In genomic region chr15:81804172-81804571, GRCm38 (mm10) we compare ENCODE assay signal across 18 mouse cellular contexts. TPM values are rescaled to one million over a fixed set of nuclear protein-coding genes. Genes with fewer than 3 reads are reported as not detected.
DNase-seq lines count a peak whose midpoint lies in the region; ATAC-seq and TF ChIP-seq lines count a peak whose summit lies in the region.
"Had no signal": no experiment of that assay in that cellular context is flagged by ENCODE, and none has a peak within 500 bp of the region (broad histone marks: within the 10 kb centered on the region; RNA-seq: fewer than 3 reads in every experiment).

No protein-coding gene starts in this region.

- no peak overlapping the region for H3K9ac ChIP-seq in kidney, embryonic 15.5 days
- H3K9ac ChIP-seq in lung, postnatal 0 days (replicated peaks; ENCODE audit: low read depth) = peak overlapping the region; percentile 53
- no peak overlapping the region for H3K9ac ChIP-seq in stomach, embryonic 15.5 days
- H3K9ac ChIP-seq: hindbrain, embryonic 15.5 days; liver, embryonic 15.5 days had no signal

- H3K27me3 ChIP-seq in kidney, embryonic 15.5 days = no peaks in the 10 kb centered on the region
- H3K27me3 ChIP-seq in lung, postnatal 0 days (replicated peaks; ENCODE audit: insufficient read depth, low read length) = no peaks in the 10 kb centered on the region
- no peaks in the 10 kb centered on the region for H3K27me3 ChIP-seq in stomach, embryonic 15.5 days (replicated peaks)
- H3K27me3 ChIP-seq: hindbrain, embryonic 15.5 days; liver, embryonic 15.5 days had no signal

- intact Hi-C loops in gastrocnemius, adult 2 months (cut with DNase I) = no loop called here

- H3K36me3 ChIP-seq in kidney, embryonic 15.5 days = no peaks in the 10 kb centered on the region
- H3K36me3 ChIP-seq in lung, postnatal 0 days (ENCODE audit: insufficient read depth, low read length) = no peaks in the 10 kb centered on the region
- H3K36me3 ChIP-seq in stomach, embryonic 15.5 days = no peaks in the 10 kb centered on the region
- H3K36me3 ChIP-seq: G1E; hindbrain, embryonic 15.5 days; liver, embryonic 15.5 days had no signal

- H3K27ac ChIP-seq in gastrocnemius, adult 2 months = peak overlapping the region; percentile 96
- H3K27ac ChIP-seq in kidney, embryonic 15.5 days = no peak overlapping the region
- peak overlapping the region; percentile 99 for H3K27ac ChIP-seq in lung, postnatal 0 days (ENCODE audit: low read length)
- no peak overlapping the region for H3K27ac ChIP-seq in stomach, embryonic 15.5 days
- H3K27ac ChIP-seq: hindbrain, embryonic 15.5 days; liver, embryonic 15.5 days had no signal

- H3K9me3 ChIP-seq in kidney, embryonic 15.5 days (replicated peaks) = no peaks in the 10 kb centered on the region
- no peaks in the 10 kb centered on the region for H3K9me3 ChIP-seq in lung, postnatal 0 days (ENCODE audit: low read length)
- H3K9me3 ChIP-seq in stomach, embryonic 15.5 days = no peaks in the 10 kb centered on the region
- H3K9me3 ChIP-seq: G1E; hindbrain, embryonic 15.5 days; liver, embryonic 15.5 days had no signal

- peak overlapping the region; percentile 83 for H3K4me3 ChIP-seq in gastrocnemius, adult 2 months
- H3K4me3 ChIP-seq in kidney, embryonic 15.5 days (replicated peaks) = no peak overlapping the region
- no peak overlapping the region for H3K4me3 ChIP-seq in lung, postnatal 0 days (ENCODE audit: low read depth, low read length)
- H3K4me3 ChIP-seq in stomach, embryonic 15.5 days (replicated peaks) = no peak overlapping the region
- H3K4me3 ChIP-seq: hindbrain, embryonic 15.5 days; liver, embryonic 15.5 days had no signal

- DNase-seq in gastrocnemius, adult 2 months = no peak
- DNase-seq in gastrocnemius, postnatal 10 days = no peak
- DNase-seq in kidney, postnatal 25 days = no peak
- no peak for DNase-seq in lung, postnatal 0 days (ENCODE audit: low spot score)
- DNase-seq in lung, adult 18-20 months = no peak
- DNase-seq in right cerebral cortex, postnatal 25 days = no peak
- DNase-seq: adrenal gland, postnatal 25 days; B cell, adult 2 months; kidney, postnatal 14 days; layer of hippocampus, postnatal 36 days; midbrain, embryonic 14.5 days; right cerebral cortex, adult 18-20 months; thymus, postnatal 14 days had no signal

- H3K4me1 ChIP-seq in kidney, embryonic 15.5 days = peaks cover 58% of the 10 kb centered on the region
- peaks cover 44% of the 10 kb centered on the region for H3K4me1 ChIP-seq in lung, postnatal 0 days (ENCODE audit: insufficient read depth, low read depth, low read length)
- H3K4me1 ChIP-seq in stomach, embryonic 15.5 days = peaks cover 36% of the 10 kb centered on the region

- ATAC-seq in kidney, embryonic 15.5 days (replicated peaks; ENCODE audit: low FRiP score) = no peak
- no peak for ATAC-seq in lung, postnatal 0 days
- ATAC-seq in stomach, embryonic 15.5 days (ENCODE audit: insufficient read depth, low FRiP score, low read depth) = no peak

- H3K4me2 ChIP-seq in kidney, embryonic 15.5 days = peak overlapping the region; percentile 57; the same call in 1 of the 2 replicates
- H3K4me2 ChIP-seq in lung, postnatal 0 days (replicated peaks; ENCODE audit: low read depth, low read length) = peak overlapping the region; percentile 60
- H3K4me2 ChIP-seq in stomach, embryonic 15.5 days = peak overlapping the region; percentile 83
- H3K4me2 ChIP-seq: hindbrain, embryonic 15.5 days had no signal

- WGBS in kidney, embryonic 15.5 days = 79% methylated on average over 1 of the region's 1 CpGs
- WGBS in lung, postnatal 0 days = 83% methylated on average over 1 of the region's 1 CpGs
- 41% methylated on average over 1 of the region's 1 CpGs for WGBS in stomach, embryonic 15.5 days

- no peak for TF ChIP-seq CTCF in gastrocnemius, adult 2 months (IDR thresholded peaks at IDR 0.05)
- TF ChIP-seq CTCF in lung, postnatal 0 days (IDR thresholded peaks at IDR 0.05) = no peak

- no peak; the same call in 1 of the 2 replicates for TF ChIP-seq EP300 in lung, postnatal 0 days (IDR thresholded peaks at IDR 0.05)

RNA-seq across cellular contexts. Expression of gene Tef, which starts 2.0 kb away (rescaled TPM):
- total RNA-seq in gastrocnemius, adult 2 months (2021) = 100 to 1,000 TPM; 101 to 191 TPM
- 100 to 1,000 TPM; 127 to 130 TPM for total RNA-seq in gastrocnemius, postnatal 10 days (2021)
- 23.9 and 26.5 TPM in 2 replicates for polyA plus RNA-seq in kidney, embryonic 15.5 days (2015; fragmentation: Nextera tagmentation; extraction: Ambion mirVana)
- polyA plus RNA-seq in lung, postnatal 0 days (2015; fragmentation: Nextera tagmentation; extraction: Ambion mirVana) = 38.6 and 44.0 TPM in 2 replicates
- 24.1 and 24.6 TPM in 2 replicates for polyA plus RNA-seq in stomach, embryonic 15.5 days (2015; fragmentation: Nextera tagmentation; extraction: Ambion mirVana)

RNA-seq across cellular contexts. Expression of gene Tob2, which starts 54.4 kb away (rescaled TPM):
- 100 to 1,000 TPM; 151 to 205 TPM for total RNA-seq in gastrocnemius, adult 2 months (2021)
- 10 to 100 TPM; 38.1 to 80.4 TPM for total RNA-seq in gastrocnemius, postnatal 10 days (2021)
- 28.2 and 29.3 TPM in 2 replicates for polyA plus RNA-seq in kidney, embryonic 15.5 days (2015; fragmentation: Nextera tagmentation; extraction: Ambion mirVana)
- polyA plus RNA-seq in lung, postnatal 0 days (2015; fragmentation: Nextera tagmentation; extraction: Ambion mirVana) = 24.8 and 30.0 TPM in 2 replicates
- polyA plus RNA-seq in stomach, embryonic 15.5 days (2015; fragmentation: Nextera tagmentation; extraction: Ambion mirVana) = 26.6 and 27.9 TPM in 2 replicates

RNA-seq across cellular contexts. Expression of gene Rangap1, which starts 58.8 kb away (rescaled TPM):
- total RNA-seq in gastrocnemius, adult 2 months (2021) = 10 to 100 TPM; 23.7 to 24.1 TPM
- total RNA-seq in gastrocnemius, postnatal 10 days (2021) = 10 to 100 TPM; 28.6 to 31.3 TPM
- polyA plus RNA-seq in kidney, embryonic 15.5 days (2015; fragmentation: Nextera tagmentation; extraction: Ambion mirVana) = 99.1 and 106 TPM in 2 replicates
- polyA plus RNA-seq in lung, postnatal 0 days (2015; fragmentation: Nextera tagmentation; extraction: Ambion mirVana) = 17.9 and 24.6 TPM in 2 replicates
- polyA plus RNA-seq in stomach, embryonic 15.5 days (2015; fragmentation: Nextera tagmentation; extraction: Ambion mirVana) = 97.8 and 106 TPM in 2 replicates

RNA-seq across cellular contexts. Expression of gene Zc3h7b, which starts 59.3 kb away (rescaled TPM):
- 10 to 100 TPM; 30.2 to 34.3 TPM for total RNA-seq in gastrocnemius, adult 2 months (2021)
- 10 to 100 TPM; 39.8 to 43.1 TPM for total RNA-seq in gastrocnemius, postnatal 10 days (2021)
- 34.8 and 37.4 TPM in 2 replicates for polyA plus RNA-seq in kidney, embryonic 15.5 days (2015; fragmentation: Nextera tagmentation; extraction: Ambion mirVana)
- polyA plus RNA-seq in lung, postnatal 0 days (2015; fragmentation: Nextera tagmentation; extraction: Ambion mirVana) = 13.8 and 13.9 TPM in 2 replicates
- polyA plus RNA-seq in stomach, embryonic 15.5 days (2015; fragmentation: Nextera tagmentation; extraction: Ambion mirVana) = 23.8 and 24.1 TPM in 2 replicates

Comparison
In these comparisons a context has a peak if more than half of its experiments do, and no peak if none do; other contexts are left out.
1. H3K27ac ChIP-seq: peak in gastrocnemius, adult 2 months (single experiment) and lung, postnatal 0 days (single experiment); none in kidney, embryonic 15.5 days (single experiment) and stomach, embryonic 15.5 days (single experiment).
2. Peak in every context shown above with its lines, with median percentiles within 50 percentile points of each other: H3K4me2 ChIP-seq.